Mouse (Mus musculus): ENCODE results near the gene Creb5. TPM values are rescaled to one million over a fixed set of nuclear protein-coding genes. Genes with fewer than 3 reads are reported as not detected.

The Creb5 gene
- total RNA-seq, 2 experiments from 2014 or later, result 0.84 TPM; not detected in 1

DNA sequence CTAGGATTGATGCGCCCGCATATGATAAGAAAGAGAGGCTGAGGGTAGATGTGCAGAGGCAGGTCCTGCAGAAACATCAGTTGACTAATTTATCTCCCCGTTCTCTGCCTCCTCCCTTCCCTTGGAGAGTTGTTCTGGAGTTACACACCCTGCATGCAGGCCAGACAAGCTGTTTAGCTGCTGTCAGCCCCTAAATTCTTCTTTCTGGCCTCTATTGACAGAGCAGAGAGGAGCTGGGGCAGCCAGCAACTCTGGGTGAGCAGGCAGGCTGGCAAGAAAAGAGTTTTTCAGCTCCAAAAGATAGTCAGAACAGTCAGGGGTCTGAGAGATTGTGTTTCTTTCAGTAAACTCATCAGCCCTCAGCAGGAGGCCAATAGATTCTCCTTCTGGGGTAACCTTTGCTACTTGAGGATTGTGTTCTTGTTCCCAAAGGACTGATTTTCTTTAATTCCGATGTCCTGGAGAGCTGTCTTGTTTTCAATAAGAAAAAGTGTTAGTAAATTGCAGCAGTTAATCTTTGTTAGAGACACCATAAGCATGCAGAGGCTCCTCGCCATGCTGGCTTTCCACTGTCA is 230.4 kb downstream of the Creb5 start:
- ATAC-seq (replicated peaks; ENCODE audit: low FRiP score, poor library complexity, severe bottlenecking), result no peak

DNA sequence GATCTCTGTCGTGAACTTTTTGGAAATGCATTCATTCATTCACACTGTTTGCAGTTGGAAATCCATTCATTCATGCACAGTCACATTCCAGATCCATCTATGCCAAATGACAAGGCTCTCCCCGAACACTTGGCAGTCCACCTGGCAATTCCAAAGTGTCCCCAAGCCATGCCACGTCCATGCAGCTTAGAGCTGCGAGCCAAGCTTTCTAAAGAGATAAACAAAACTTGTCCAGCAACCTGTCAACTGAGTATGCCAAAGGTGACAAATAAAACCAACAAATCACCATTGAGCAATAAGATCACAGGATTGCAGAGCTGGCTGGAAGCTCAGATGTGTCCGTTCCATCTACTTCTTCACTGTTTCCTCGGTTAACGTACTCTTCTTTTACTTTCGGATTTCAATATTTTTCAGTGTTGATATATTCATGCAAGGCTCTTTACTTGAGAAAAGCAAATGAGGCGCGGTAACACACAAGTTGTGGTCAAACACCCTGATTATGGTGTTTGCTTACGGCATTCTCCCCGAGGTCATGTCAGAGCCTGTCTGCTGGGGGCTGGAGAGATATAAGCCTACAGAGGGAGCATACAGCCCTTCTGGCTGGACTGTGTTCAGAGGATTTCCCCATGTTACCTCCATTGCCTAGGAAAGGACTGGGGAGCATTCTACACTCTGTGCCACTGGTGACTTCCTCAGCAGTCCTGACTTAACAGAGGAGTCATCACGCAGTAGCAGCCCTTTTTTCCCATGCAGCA is 236.8 kb downstream of the Creb5 start:
- ATAC-seq (replicated peaks; ENCODE audit: low FRiP score, poor library complexity, severe bottlenecking), result no peak

- ATAC-seq (replicated peaks; ENCODE audit: low FRiP score, poor library complexity, severe bottlenecking), result no peak
Measured at GRCm38 (mm10) chr6:53526460-53526859, 239.4 kb downstream of the Creb5 start.

GRCm38 (mm10) chr6:53530742-53531141 is 243.7 kb downstream of the Creb5 start:
- ATAC-seq (replicated peaks; ENCODE audit: low FRiP score, poor library complexity, severe bottlenecking), result no peak

- no peak for ATAC-seq (replicated peaks; ENCODE audit: low FRiP score, poor library complexity, severe bottlenecking)
Measured at GRCm38 (mm10) chr6:53531461-53531860, 244.4 kb downstream of the Creb5 start.

GRCm38 (mm10) chr6:53537530-53537929 is 250.5 kb downstream of the Creb5 start:
- no peak for ATAC-seq (replicated peaks; ENCODE audit: low FRiP score, poor library complexity, severe bottlenecking)

DNA sequence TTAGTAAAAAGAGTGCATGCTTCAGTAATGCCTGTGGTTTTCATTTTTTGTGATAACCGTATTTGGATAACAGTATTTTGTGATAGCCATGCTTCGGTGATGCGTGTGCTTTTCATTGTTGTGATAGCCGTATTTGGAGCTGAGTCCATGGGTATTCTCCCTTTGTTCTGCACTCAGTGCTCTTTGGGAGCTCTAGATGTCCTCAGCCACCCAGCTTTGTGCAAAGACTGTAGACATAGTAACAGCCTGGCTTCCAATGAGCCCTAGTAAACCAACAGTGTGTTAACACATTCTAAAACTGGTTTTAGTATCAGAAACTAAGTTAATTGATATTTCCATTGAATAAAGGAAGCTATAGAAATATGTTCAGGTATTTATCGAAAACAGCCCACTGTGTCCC is 254.7 kb downstream of the Creb5 start:
- ATAC-seq (replicated peaks; ENCODE audit: low FRiP score, poor library complexity, severe bottlenecking), result no peak

- ATAC-seq (replicated peaks; ENCODE audit: low FRiP score, poor library complexity, severe bottlenecking), result no peak
Measured at GRCm38 (mm10) chr6:53545483-53545900, 258.4 kb downstream of the Creb5 start.

DNA sequence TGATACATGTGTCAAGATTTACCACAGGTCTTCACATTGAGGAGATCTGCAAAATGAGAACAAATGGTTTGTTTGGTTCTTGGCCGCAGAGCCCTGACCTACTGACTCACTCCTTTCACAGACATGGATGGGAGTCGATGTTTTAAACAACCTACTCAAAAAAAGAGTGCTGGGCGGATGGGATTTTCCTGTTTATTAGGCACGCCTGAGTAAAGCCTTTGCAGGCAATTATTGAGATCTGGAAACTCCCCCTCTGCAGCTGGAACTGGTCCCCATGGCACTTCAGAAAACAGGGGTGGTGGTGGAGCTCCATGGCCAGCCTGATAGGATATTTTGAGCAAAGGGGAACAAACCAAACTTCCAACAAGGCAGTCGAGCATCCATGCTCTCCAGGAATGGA is 258.9 kb downstream of the Creb5 start:
- no peak for ATAC-seq (replicated peaks; ENCODE audit: low FRiP score, poor library complexity, severe bottlenecking)

DNA sequence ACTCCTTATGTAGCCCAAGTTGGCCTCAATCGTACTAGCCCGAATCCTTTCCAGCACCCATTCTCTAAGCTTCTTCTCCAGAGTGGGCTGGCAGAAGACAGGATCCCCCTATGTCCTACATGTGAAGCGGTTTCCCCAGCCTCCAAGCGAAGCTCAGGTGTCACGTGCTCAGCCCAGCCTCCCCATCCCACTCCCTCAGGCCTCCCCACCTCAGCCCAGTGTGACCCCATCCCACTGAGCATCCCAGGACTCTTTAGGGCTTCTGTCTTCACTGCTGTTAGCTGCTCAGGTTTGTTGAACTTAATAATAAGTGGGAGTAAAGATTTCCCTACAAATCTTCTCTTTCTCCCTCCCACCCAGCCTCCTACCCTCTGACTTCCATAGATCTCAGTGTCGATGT is 261.2 kb downstream of the Creb5 start:
- no peak for ATAC-seq (replicated peaks; ENCODE audit: low FRiP score, poor library complexity, severe bottlenecking)

DNA sequence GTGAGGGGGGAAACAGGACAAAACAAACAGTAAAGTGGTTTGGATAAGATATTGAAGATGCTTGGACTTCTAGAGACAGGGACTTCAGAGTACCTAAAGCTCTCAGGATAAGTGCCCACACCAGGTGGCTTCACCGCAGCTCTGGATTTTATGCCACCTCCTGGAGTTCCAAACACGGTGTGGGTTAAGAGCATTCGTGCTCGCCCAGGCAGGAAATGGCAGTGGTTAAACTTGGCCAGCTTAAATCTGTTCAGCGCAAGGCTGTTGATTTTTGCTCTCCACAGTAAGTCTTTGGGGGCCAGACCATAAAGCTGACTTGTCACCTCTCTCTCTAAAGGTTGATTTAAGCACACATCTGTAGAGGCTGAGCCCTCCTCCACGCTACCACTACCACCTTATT is 262.3 kb downstream of the Creb5 start:
- ATAC-seq (replicated peaks; ENCODE audit: low FRiP score, poor library complexity, severe bottlenecking), result no peak

DNA sequence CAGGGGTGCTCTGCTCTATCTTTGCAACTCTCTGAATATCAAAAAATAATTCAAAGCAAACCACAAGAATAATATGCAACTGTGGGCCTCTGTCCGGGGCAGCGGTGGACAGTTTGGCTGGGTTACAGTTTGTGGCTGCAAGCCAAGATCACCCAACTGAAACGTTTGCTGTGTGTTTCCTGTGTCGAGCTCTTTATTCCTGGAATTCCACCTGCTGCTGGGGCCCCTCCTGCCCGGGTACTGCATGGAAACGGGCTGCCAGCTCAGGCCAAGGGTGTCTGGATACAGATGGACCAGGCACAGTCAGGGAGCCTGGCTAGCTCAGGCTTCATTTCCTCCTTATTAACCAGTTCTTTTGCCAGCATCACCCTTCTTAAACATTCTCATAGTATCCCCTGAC is 269.0 kb downstream of the Creb5 start:
- no peak for ATAC-seq (replicated peaks; ENCODE audit: low FRiP score, poor library complexity, severe bottlenecking)

DNA sequence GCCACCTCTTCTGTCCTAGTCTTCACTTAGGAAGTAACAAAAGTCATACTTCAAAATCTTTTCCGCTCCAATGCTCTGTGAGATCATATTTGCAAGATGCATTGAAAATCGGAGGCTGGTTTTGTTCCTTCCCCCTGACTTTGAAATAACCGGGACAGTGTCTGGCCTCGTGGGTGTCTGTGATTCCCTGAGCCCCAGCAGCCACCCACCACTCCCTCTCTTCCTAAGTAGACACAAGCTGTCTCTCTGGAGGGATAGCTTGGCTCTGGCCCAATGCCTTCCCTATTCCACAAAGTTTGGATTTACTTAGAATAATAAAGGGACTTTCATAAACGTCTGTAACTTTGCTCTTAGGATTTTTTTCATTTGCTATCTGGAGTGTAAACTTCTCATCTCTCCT is 273.9 kb downstream of the Creb5 start:
- ATAC-seq (replicated peaks; ENCODE audit: low FRiP score, poor library complexity, severe bottlenecking), result no peak

GRCm38 (mm10) chr6:53562586-53562985 is 275.5 kb downstream of the Creb5 start:
- no peak for ATAC-seq (replicated peaks; ENCODE audit: low FRiP score, poor library complexity, severe bottlenecking)

GRCm38 (mm10) chr6:53563546-53564185 is 276.6 kb downstream of the Creb5 start:
- no peak for ATAC-seq (replicated peaks; ENCODE audit: low FRiP score, poor library complexity, severe bottlenecking)

- no peak for ATAC-seq (replicated peaks; ENCODE audit: low FRiP score, poor library complexity, severe bottlenecking)
Measured at GRCm38 (mm10) chr6:53569436-53569835, 282.4 kb downstream of the Creb5 start.

DNA sequence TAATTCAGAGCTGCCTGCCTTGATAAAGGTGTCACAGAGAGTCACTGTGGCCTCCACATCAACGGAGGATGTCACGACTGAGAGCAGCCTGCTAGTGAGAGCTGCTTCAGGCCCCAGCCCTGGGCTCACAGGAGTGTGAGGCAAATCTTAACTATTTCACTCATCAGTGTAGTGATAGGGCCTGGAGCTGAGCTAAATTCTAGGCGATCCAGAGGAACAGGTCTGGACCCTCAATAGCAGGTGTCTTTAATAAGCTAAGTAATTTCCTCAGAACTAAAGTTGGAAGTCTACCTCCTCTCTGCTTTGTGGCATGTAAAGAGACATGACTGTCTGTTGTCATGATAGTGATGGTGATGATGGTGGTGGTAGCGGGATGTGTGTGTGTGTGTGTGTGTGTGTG is 283.8 kb downstream of the Creb5 start:
- no peak for ATAC-seq (replicated peaks; ENCODE audit: low FRiP score, poor library complexity, severe bottlenecking)

GRCm38 (mm10) chr6:53571571-53572122 is 284.6 kb downstream of the Creb5 start:
- ATAC-seq (replicated peaks; ENCODE audit: low FRiP score, poor library complexity, severe bottlenecking), result no peak

GRCm38 (mm10) chr6:53572456-53572855 is 285.4 kb downstream of the Creb5 start:
- no peak for ATAC-seq (replicated peaks; ENCODE audit: low FRiP score, poor library complexity, severe bottlenecking)

- ATAC-seq (replicated peaks; ENCODE audit: low FRiP score, poor library complexity, severe bottlenecking), result no peak
Measured at GRCm38 (mm10) chr6:53572979-53573710, 286.1 kb downstream of the Creb5 start.
